Mouse (Mus musculus): ENCODE data around the gene Kcng3.

Kcng3 gene

DNA sequence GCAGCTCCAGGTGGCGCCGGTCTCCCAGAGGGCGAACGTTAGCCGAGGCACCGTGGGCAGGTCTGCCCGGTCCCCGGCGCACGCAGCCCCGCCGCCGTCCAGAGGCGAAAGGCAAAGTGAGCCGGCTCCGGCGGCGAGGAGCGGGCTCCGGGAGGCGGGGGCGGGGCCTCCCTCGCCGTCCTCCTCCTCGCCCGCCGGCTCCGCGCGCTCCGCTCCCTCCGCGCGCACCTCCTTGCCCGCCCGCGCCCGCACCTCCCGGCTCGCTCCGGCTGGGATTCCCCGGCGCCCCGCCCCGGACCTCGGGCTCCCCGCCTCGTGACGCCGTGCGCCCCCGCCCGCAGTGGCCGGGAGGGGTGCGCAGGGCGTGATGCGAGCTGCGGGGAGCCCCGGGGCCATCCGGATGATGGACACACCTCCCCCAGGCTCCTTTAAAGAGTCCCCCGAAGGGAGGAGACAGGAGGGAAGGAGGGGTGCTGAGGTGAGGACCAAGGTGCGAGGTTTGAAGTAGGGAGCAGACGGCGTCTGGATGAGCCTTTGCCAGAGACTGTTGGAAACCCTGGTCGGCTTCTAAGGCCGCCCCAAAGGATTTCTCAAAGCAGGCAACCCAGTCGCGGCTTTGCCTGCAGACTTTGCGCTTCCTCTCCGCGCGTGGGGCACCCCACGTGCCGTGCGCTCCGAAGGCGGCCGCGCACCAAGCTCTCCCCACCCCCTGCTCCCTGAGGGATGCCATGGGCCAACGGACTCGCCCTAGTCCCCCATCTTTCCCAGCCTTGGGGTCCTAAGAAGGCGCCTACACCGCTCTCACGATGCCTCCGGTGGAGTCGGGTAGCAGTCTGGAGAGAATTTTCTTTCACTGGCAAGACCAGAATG lies at the start of gene Kcng3:
Gene Kcng3 (minus strand): TSS at position 113 of the 870 bp plus-strand sequence.
- DNase-seq: peak in 1 of 2 experiments; percentile 9

DNA sequence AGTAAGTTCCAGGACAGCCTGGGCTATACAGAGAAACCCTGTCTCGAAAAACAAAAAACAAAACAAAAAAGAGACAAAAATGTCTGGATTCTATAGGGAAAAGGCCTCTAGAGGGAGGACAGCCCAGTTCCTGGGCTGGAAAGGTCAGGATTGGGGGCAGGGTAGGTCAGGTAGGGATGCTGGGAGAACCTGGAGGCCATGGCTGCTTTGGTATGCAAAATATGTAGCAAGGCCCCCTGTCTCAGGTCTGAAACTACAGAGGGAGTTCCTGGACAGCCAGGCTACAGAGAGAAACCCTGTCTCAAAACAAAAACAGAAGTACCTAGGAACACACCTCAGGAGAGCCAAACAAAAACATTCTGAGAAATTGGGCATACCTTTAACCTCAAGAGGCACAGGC lies 45.7 kb upstream of the Kcng3 start:
- no peak for DNase-seq

DNA sequence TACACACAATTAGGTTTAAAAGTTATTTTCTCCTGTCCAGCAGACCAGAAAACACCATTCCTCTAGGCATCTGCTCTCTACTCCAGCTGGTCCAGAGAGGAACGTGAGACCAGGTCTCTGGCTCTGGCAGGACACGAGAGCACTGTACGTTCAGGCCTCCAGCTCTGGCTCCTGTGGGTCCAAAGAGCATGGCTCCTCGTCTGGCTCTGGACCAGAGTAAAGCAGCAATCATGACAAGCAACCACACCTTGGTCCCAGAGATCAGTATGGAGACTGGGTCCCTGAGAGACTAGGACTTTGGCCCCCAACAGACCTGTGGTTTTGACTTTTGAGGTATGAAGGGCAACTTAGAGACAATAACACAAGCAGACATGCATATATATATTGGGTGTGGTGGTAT lies 41.0 kb upstream of the Kcng3 start:
- DNase-seq: no peak

DNA sequence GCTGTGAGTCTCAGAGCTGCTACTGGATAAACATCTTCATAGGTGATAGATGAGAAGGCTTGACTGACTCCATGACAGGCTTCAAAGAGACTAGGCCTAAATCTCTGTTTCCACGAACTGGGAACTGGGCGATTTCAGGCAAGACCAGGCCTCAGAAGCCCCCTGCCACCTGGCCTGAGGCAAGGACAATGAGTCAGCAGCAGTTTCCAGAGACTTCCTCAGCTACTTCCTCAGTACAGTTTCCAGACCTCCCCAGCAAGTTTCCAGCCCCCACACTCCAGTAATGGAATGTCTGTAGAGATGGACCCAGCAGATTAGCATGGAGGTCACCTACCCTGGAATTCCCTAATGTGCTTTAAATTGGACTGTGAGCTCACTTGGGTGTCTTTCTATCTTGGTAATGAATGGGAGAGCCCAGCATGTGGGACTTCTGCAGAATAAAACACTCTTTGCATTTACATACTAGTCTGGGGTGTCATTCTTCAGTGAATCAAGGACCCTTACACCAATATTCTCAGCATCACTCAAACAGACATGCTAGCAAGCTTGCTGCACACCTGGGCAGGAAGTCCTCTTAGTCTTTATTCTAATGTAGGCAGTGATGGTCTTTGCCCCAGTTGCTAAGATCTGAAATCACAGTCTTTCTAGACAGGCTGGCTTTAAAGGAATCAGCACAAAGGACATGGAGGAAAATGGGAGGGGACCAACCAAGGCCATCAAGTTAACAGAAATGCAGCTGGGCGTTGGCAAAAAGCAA lies 36.4 kb upstream of the Kcng3 start:
- DNase-seq: no peak

- DNase-seq: no peak
These were observed 35.0 kb upstream of the Kcng3 start for GRCm38 (mm10) chr17:83666597-83667287.

GRCm38 (mm10) chr17:83664761-83665160 lies 33.1 kb upstream of the Kcng3 start:
- no peak for DNase-seq

GRCm38 (mm10) chr17:83658943-83659342 lies 27.2 kb upstream of the Kcng3 start:
- DNase-seq: no peak

GRCm38 (mm10) chr17:83657375-83657774 lies 25.7 kb upstream of the Kcng3 start:
- no peak for DNase-seq

GRCm38 (mm10) chr17:83655732-83656131 lies 24.0 kb upstream of the Kcng3 start:
- no peak for DNase-seq

GRCm38 (mm10) chr17:83654651-83655136 lies 23.0 kb upstream of the Kcng3 start:
- DNase-seq: no peak

GRCm38 (mm10) chr17:83653635-83654034 lies 21.9 kb upstream of the Kcng3 start:
- DNase-seq: no peak

- no peak for DNase-seq
These were observed 19.4 kb upstream of the Kcng3 start for GRCm38 (mm10) chr17:83650932-83651682.

DNA sequence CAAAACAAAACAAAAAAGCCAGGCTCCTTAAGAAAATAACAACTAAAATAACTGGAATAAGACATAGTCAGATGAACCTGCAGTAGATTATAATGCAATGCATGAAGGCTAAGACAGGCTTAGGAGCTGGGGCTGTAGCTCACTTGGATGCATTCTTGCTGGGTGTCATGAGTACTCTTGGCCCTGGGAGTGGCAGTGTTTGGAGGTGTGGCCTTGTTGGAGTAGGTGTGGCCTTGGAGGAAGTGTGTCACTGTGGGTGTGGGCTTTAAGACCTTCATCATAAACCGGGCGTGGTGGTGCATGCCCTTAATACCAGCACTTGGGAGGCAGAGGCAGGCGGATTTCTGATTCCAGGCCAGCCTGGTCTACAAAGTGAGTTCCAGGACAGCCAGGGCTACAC lies 18.3 kb upstream of the Kcng3 start:
- no peak for DNase-seq

DNA sequence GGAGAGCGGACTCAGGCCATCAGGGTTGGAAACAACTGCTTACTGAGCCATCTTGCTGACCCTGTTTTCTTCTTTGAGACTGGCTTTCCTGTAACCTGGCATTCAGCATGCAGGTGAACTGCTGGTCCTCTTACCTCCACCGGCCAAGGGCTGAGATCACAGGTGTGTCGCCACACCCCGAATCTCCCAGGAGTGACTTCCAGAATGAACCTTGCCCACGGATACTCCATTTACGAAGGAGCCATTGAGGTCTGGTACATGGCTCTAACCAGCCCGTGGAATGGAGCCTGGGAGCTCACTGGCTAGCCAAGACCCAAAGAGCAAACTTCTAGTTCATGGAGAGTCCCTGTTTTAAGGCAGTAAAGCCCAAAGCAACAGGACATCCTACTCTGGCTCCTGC lies 15.7 kb upstream of the Kcng3 start:
- no peak for DNase-seq

DNA sequence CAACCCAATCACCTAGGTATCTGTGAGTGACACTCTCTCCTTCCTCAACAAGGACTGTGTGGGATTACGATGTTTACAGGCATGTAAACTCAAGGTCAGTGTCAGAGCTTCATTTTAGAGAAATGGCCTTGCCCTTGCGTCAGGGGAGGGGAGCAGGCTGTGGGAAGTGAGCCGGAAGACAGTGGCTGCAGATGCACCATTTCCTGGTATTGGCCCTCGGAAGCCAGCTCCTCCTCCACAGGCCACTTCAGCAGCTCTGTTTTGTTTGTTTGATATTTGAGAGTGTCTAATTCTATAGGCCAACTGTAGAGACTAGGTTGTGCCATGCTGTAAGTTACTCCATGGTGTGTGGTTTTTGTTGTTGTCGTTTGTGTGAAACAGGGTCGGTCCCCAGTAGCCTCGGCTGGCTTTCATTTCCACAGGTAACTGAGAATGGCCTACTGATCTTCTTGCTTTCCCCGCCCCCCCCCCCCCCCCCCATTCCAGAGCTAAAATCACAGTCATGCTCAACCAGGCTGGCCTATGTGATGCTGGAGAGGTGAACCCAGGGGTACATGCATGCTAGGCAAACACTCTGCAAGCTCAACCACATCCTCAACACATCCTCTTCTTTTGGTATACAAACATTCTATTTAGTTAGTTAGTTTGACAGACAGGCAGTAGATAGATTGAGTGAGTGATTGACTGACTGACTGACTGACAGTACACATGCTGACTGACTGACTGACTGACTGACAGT lies 14.9 kb upstream of the Kcng3 start:
- DNase-seq: no peak

GRCm38 (mm10) chr17:83645226-83645808 lies 13.6 kb upstream of the Kcng3 start:
- DNase-seq: peak in 1 of 2 experiments; percentile 5

DNA sequence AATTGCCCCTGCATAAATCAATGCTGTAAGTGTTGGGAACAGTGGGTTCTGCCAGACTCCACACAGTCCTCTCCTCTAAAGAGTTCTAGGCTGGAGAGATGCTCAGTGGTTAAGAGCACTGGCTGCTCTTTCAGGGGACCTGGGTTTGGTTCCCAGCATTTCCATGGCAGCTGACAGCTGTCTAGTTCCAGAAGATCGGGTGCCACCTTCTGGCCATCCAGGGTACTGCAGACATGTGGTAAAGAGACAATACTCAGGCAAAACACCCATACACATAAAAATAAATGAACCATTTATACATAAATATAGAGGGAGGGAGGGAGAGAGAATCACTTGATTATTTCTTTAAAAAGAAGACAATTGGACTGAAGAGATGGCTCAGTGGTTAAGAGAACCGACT lies 5.7 kb upstream of the Kcng3 start:
- peak in 1 of 2 experiments; percentile 10 for DNase-seq

GRCm38 (mm10) chr17:83636443-83636842 lies 4.7 kb upstream of the Kcng3 start:
- no peak for DNase-seq

GRCm38 (mm10) chr17:83632653-83633570 lies 1.2 kb upstream of the Kcng3 start:
- DNase-seq: peak; percentile 60 to 66

Measured in cerebellum, adult 18-20 months (tissue).